Mouse (Mus musculus): ENCODE measurements around the gene Smco3. TPM values are rescaled to one million over a fixed set of nuclear protein-coding genes. Genes with fewer than 3 reads are reported as not detected.

The Smco3 gene
- total RNA-seq, 1 experiment from 2014 or later, result not detected

DNA sequence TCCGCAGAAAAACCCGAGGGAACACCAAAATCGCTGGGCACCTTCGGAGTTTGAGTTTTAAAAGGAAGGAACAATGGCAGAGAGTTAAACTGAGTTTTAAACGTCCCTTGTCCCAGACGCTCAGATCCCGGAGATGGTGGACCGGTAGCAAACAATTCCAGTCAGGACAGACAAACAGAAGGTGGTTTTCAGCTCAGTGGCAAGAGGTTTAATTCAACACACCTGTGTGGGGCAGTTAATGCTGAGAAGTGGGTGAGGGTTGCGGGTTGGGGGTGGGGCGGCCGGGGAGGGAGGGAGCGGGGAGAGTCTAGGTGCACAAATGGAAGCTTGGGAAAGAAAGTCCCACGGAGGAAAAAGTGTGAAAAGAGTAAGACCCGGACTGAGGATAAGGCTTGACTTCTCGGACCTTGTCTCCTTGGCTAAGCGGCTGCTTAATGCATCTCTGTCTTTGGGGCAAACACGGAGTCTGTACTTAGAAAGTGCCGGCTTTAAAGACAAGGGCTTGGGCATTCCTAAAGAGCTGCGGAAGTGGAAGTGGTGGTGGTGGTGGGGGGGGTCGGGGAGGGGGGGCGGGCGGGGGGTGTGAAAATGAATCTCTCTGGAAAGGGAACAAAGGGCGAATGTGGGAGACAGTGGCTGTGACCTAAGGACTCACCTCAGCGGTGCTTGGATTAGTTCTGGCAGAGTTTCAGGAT lies 41.3 kb downstream of the Smco3 start:
- ATAC-seq (replicated peaks in 1 of 2; ENCODE audit: insufficient read depth in 1 of 2, low FRiP score in 2 of 2, low TSS enrichment in 1 of 2, low read depth in 1 of 2, poor library complexity in 2 of 2, severe bottlenecking in 2 of 2), result no peak

DNA sequence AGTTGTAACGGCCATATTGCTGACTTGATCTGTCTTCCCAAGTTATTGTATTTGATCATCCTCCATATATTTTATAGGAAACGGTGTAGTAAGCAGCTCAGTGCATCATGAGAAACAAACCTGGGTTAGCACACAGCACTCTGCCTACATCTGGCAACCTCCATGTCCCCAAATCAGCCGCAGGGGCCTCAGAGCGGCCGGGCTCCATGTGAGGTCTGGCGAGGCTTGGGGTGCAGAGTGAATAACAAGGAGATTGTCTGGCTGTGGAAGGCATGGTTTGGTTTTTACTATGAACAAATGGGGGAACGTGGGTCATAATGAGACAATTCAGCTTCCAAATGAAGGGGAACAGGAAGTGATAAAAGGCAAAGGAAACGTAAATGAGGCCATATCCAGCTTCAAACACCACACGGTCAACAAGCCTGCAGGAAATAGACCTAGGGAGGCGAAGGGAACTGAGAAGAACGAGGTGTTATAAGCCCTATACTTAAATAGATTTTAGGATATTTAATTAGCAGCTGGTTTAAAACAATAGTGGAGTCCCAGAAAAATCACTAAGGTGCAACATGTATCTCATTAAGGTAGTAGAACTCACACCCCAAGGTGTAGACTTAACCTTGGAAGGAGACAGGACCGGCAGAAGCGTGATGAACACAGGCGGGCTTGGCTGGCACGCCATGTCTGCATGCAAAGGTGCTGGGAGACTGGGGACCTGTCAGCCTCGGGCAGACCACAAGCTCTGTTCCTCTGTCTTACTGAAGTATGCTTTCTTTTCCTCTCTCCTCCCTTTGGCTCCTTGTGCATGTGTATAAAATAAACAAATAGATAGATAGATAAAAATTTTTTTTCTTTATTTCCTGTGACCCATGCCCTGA lies 42.1 kb downstream of the Smco3 start:
- peak; percentile 43 to 58; a peak in 3 of 4 replicates for ATAC-seq (replicated peaks in 1 of 2; ENCODE audit: insufficient read depth in 1 of 2, low FRiP score in 2 of 2, low TSS enrichment in 1 of 2, low read depth in 1 of 2, poor library complexity in 2 of 2, severe bottlenecking in 2 of 2)

DNA sequence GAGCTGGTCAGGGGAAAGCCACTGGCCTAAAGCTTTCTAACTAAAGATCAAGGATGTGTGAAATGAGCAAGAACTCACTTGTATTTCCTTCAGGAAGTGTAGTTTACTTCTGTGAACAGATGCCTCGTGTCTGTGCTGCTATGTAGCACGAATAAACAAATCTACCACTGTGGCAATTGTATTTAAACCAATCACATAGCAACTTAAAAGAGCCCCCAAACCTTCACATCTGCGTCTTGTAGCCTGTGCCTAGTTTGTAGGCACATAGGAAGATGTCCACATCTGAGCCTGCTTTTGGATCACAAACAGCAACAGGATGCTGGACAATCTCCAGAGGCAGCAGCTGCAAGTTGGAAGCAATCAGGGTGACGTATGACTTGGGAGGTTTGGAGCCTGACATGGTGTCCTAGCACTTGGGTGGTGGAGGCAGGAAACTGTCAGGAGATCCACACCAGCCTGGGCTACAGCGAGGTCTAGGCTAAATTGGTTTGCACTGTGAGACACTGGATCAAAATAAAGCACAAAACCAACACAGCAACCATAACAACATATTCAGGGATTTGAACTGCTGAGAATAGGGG lies 45.8 kb downstream of the Smco3 start:
- no peak for ATAC-seq (replicated peaks in 1 of 2; ENCODE audit: insufficient read depth in 1 of 2, low FRiP score in 2 of 2, low TSS enrichment in 1 of 2, low read depth in 1 of 2, poor library complexity in 2 of 2, severe bottlenecking in 2 of 2)

- no peak for ATAC-seq (replicated peaks in 1 of 2; ENCODE audit: insufficient read depth in 1 of 2, low FRiP score in 2 of 2, low TSS enrichment in 1 of 2, low read depth in 1 of 2, poor library complexity in 2 of 2, severe bottlenecking in 2 of 2)
Observed at GRCm38 (mm10) chr6:136782761-136783160, 52.5 kb downstream of the Smco3 start.

DNA sequence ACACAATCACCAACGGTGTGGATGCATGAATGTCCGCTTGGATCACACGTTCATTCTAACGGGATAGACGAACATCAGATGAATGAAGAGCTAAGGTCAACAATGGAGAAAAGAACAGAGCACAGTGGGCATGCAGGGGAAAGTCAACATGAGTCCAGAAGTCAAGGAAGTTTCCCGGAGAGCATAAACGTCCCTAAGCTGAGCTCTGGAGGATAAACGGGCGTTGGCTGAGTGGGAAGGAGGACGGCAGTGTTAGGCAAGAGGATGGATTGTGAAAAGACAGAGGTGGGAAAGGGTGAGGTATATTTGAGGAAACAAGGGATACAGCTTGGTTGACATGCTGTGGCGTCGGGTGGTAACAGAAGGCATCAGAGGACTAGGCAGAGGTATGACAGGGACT lies 53.1 kb downstream of the Smco3 start:
- ATAC-seq (replicated peaks in 1 of 2; ENCODE audit: insufficient read depth in 1 of 2, low FRiP score in 2 of 2, low TSS enrichment in 1 of 2, low read depth in 1 of 2, poor library complexity in 2 of 2, severe bottlenecking in 2 of 2), result no peak

- no peak for ATAC-seq (replicated peaks in 1 of 2; ENCODE audit: insufficient read depth in 1 of 2, low FRiP score in 2 of 2, low TSS enrichment in 1 of 2, low read depth in 1 of 2, poor library complexity in 2 of 2, severe bottlenecking in 2 of 2)
Observed at GRCm38 (mm10) chr6:136781377-136781986, 53.8 kb downstream of the Smco3 start, which contains the start of gene Gucy2c. Gene Gucy2c, minus strand, starts transcription at chr6:136781765.

Other genes with a start within 250 kb of the Smco3 start
- gene Plbd1, start 173.5 kb downstream of the Smco3 start, total RNA-seq (2017), result 13.3 and 38.4 TPM in 2 replicates
- gene Gucy2c, start 53.7 kb downstream of the Smco3 start, total RNA-seq (2017), result 0.20 TPM in 1 of 2 replicates, not detected in the other
- 14.3 and 32.2 TPM in 2 replicates for gene Hist4h4, start 31.0 kb downstream of the Smco3 start, total RNA-seq (2017)
- 40.8 and 49.8 TPM in 2 replicates for gene H2afj, start 27.2 kb downstream of the Smco3 start, total RNA-seq (2017)
- gene BC049715, start 7.8 kb downstream of the Smco3 start, total RNA-seq (2017), result 1.8 and 3.9 TPM in 2 replicates
- gene Wbp11, start 7.2 kb downstream of the Smco3 start, total RNA-seq (2017), result 48.6 and 59.2 TPM in 2 replicates
- gene Art4, start 22.3 kb upstream of the Smco3 start, total RNA-seq (2017), result 28.5 and 34.5 TPM in 2 replicates
- gene Mgp, start 40.4 kb upstream of the Smco3 start, total RNA-seq (2017), result not detected in 2 replicates
- gene Erp27, start 86.7 kb upstream of the Smco3 start, total RNA-seq (2017), result 1.5 TPM in 1 of 2 replicates, not detected in the other
- 0.44 TPM in 1 of 2 replicates, not detected in the other for gene Pde6h, start 88.4 kb upstream of the Smco3 start, total RNA-seq (2017)
- 665 and 866 TPM in 2 replicates for gene Arhgdib, start 106.4 kb upstream of the Smco3 start, total RNA-seq (2017)

All from hematopoietic stem cell, adult 5-6 weeks (primary cell).